Mouse (Mus musculus): ENCODE results near the gene Mxi1.
"Not testable (repeated sequence)": the region's sequence is repeated elsewhere in the genome, so short reads cannot be mapped to it uniquely, and the experiment has no call there.

Gene Mxi1

DNA sequence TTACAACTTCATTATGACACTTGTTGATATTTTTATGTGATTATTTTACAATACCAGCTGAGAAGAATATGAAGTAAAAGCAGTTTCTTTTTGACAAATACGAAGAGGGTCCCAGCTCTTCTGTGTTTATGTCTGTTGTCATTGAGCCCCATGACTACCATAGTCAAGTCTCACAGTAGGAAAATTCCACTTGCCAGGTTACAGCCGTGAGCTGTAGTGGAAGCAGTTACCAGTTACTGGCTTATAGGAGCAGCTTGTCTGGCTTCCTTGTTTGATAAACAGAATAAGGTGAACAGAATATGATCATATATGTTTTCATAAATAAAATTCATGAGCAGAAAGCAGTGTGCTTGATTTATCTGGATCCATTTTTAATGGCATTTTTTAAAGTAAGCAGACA lies 54.2 kb downstream of the Mxi1 start:
- no peak for DNase-seq (ENCODE audit: low read depth, low spot score)

DNA sequence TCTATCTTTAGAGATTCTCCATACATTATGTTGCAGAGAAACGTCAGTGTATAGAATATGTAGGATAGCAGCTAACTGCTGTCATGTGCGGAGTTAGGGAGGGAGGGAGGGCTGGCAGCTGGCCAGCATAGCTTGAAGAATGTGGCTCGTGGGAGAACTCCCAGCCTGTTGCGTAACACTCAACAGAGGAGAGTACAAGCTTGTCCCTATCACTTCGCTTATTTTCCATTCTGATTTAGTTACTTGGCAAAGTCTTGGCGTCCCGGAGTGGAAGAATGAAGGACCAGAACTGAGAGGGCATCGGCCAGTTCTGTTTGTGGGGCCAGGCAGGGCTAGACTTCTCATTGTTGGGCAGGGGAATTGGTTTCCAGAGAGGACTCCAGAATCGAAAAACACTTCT lies 54.6 kb downstream of the Mxi1 start:
- no peak for DNase-seq (ENCODE audit: low read depth, low spot score)

DNA sequence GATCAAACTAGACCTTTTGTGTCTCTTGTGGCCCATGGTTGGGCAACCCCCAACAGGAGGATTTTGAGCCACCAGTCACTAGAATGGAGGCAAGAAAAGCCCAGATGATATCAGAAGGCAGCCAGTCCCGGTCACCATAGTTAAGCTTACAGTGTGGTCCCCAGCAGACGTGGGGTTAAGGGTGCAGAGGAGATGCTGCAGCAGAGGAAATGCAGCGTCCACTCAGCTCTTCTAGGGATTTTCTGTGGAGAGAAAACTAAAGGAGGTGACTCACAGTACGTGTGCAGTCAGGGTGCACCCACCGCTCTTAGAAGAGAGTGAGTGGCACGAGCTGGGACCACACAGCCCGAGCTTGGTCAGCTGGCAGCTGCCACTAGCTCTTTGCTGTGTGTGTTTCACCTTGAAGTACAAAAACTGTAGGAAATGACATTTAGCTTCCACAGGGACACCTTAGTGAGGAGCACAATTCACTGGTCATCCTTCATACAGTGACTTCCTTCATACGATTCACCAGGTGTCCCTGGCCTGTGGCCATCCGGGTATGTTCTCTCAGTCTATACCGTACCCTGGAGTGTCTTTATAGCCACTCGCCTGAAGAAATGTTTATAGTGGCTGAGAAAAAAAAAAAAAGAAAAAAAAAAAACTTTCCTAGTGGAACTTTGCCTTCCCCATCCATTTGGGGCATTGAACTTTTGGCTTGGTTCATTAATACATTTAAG lies 55.9 kb downstream of the Mxi1 start:
- no peak for DNase-seq (ENCODE audit: low read depth, low spot score)

DNA sequence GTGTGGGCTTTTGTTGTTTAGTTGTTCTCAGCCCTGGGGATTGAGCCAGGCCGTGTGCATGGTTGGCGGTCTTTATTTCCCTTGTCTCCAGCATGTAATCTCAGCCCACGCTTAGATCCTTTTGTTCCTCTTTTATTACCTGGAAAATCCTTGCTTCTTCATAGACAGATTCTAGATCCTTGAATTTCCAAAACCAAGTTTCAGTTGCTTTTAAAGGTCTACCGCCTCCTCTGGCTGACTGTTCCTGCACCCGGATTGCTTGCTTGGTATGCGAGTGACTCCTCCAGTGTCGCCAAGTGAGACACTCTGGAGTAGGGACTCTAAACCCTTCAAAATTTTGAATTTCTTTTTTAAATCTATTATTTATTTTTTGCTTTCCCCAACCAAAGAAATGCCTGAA lies 56.6 kb downstream of the Mxi1 start:
- no peak for DNase-seq (ENCODE audit: low read depth, low spot score)

DNA sequence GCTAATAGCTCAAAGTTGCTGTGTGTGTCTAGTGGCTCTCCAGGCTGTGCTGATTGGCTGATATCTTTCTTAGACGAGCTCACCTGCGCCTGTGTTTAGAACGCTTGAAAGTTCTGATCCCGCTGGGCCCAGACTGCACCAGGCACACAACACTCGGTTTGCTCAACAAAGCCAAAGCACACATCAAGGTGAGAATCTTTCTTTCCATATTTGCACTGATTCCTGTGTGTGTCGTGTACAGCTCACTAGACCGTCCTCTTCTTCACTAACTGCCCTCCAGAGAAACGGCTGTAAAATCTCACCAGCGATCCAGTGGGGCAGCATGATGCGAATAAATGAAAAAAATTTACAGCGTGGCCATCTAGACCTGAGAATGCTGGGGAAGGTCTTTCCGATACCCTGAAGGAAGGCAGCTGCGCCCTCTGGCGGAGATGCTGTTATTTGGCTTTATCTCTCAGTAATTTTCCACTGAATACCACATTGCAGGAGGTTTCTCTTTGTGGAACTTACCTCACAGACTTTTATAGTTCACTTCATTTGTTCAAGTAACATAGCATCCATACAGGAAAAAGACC lies 59.2 kb downstream of the Mxi1 start:
- DNase-seq (ENCODE audit: low read depth, low spot score) = peak; percentile 49

DNA sequence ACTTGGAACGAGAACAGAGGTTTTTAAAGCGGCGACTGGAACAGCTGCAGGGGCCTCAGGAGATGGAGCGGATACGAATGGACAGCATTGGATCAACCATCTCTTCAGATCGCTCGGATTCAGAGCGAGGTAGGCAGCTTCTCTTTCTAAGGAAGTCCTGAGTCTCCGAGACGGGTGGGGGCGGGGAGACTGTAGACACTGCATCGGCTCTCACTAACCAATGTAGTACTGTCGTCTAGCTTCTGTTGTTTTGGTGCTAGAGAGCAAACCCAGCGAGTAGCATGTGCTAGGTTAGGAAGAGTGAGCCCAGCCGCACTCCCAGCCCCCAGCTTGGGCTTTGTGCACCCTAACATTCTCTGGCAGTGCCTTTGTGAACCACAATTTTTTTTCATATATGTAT lies 59.9 kb downstream of the Mxi1 start:
- no peak for DNase-seq (ENCODE audit: low read depth, low spot score)

DNA sequence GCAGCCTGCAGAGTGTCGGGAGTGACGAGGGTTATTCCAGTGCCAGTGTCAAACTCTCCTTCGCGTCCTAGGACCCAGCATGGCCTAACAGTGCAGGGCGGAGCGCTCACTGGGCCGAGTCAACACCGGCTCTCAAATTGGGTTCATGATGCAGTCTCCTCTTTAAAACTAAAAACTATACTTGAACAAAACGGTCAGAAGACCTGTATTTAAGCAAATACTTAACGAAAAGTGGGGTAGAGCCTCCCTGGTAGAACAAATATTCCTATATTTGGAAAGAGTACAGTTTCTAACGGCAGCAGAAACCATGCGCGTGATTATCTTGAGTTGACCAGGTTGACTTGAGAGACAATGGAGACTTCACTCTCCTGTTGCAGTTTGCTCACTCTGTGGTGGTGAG lies 61.3 kb downstream of the Mxi1 start, which contains the start of gene Gm10197:
Gene Gm10197, minus strand, starts transcription at position 101 of the 400 bp plus-strand sequence.
- no peak for DNase-seq (ENCODE audit: low read depth, low spot score)

DNA sequence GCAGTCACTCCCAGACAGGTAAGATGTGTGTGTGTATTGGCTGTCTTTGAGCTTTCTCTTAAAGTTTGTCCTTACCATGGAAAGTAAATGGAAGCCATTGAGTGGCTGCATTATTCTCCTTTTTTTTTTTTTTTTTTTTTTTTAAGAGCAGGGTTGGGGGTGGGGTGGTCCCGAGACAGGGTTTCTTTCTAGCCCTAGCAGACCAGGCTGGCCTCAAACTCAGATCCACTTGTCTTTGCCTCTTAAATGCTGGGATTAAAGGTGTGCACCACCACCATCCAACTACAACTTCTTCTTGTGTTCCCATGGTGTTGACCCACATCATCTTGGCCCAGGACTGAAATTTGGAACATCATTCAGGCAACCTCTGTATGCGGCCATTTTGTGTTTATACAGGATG lies 63.3 kb downstream of the Mxi1 start:
- no peak for DNase-seq (ENCODE audit: low read depth, low spot score)

DNA sequence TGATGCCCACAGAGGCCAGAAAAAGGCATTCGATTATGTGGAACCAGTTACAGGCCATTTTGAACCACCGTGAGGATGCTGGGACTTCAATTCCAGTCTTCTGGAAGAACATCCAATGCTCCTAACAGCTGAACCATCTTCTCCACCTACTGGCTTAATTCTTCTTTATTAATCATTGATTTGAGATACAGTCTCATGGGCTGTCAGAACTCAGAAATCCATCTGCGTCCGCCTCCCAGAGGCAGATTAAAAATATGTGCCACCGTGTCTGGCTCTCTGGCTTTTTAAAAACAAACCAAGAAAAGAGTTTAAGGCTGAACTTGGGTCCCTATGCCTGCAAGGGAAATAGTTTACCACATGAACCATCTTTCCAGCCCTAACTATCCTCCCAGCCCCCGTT lies 65.0 kb downstream of the Mxi1 start:
- no peak for DNase-seq (ENCODE audit: low read depth, low spot score)

DNA sequence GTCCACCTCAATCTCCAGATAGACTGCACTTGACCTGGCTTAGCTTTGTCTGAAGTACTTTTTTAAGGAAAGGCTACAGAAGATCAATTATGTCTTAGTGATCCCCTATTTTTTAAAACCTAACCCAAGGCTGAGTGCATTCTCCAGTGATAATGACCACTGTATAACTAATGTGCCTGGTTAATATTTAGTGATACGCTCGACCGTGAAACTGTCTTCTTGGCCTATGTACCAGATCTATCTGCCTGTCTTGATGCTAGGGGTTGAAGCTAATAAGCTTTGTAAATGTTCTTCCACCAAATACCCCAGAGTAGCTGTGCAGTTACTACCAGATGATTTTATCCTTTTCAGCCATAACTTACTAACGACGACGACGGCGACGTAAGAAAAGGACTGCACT lies 65.5 kb downstream of the Mxi1 start:
- no peak for DNase-seq (ENCODE audit: low read depth, low spot score)

DNA sequence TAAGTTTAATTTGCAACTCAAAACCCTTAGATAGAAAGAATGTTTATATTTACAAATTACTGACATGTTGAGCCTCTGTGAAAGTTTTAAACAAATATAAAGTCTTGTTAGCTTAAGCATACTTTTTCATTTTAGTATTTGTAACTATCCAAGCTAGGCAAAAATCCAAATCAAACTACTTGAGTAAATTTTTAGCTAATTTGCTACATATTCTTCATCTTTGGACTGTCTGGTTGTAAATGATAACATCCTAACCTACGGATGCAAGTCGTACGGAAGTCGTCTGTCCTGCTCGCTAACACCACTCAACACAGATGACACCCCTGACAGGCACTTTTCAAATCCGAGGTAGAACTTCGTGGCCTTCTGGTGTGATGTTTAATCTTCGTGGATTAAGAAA lies 67.3 kb downstream of the Mxi1 start:
- DNase-seq (ENCODE audit: low read depth, low spot score) = no peak

DNA sequence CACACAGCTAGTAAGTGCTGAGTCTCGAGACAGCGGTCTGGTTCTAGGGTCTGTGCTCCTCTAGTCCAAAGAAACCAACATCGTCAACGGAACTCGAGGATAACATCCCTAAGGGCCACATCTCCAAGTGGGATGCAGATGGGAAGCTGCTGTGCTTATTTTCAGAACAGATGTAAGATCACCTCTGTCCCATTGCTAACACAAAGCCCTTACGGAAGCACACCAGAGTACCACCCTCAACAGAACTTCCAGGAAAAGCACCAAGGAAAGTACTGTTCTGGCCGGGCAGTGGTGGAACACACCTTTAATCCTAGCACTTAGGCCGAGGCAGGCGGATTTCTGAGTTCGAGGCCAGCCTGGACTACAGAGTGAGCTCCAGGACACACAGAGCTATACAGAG lies 68.1 kb downstream of the Mxi1 start:
- DNase-seq (ENCODE audit: low read depth, low spot score) = no peak

DNA sequence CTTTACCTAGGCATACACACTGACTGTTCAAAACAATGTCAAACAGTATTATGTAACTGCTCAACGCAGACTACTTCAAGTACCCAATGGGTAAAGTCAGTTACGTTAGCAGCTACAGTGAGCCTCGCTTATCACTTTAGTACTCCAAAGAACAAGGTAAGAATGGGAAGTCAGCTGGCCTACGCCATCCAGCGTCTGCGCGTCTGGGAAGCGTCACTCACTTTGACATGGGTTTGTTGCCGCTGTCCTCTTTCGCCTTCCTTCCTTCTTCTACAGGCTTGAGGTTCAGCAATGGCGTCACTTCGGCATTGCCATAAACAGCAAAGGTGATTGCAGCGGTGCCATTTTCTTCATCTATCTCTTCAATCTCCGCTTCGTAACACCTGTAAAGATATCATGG lies 73.0 kb downstream of the Mxi1 start:
- no peak for DNase-seq (ENCODE audit: low read depth, low spot score)

DNA sequence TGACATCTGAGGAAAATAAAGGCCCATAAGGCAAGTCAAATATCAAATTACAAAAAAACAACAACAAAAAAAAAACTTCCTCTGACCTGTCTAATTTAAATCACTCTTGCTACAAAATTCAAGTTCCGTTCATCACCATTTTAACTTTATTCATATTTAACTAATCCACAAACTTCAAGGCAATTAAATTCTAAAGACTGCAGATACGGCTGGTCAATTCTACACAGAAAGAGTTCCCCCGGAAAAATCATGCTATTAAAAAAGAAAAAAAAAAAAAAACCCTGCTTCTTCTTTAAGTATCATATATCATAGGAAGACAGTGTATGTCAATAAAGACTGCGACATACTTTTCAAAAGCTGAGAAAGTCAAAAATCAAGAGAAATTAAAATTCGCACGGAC lies 79.1 kb downstream of the Mxi1 start:
- DNase-seq (ENCODE audit: low read depth, low spot score) = no peak

DNA sequence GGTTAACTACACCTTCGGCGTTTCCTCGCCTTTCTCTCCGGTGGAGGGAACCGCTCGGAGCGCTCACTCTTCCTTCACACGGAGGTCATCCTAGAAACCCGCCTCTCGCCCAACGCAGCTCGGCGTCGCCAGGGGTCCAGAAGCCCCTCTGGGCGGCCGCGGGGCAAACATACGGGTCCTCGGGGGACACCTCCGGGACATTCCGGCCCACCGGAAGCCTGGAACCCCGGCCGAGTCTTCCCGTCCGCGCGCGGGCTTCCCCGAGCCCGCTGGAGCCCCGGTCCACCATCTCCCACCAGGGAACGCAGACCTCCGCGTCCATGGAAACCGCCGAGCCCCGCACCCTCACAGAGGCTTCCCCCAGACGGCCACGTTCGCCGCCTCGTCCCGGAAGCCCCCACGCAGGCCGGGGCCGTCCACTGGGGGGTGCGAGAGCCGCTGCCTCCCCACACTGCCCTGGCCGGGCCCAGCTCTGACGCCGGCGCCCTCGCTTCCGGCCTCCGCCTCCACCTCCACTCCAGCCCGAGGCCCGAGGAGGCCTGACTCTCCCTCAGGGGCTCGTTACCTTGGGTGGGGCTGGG lies 79.6 kb downstream of the Mxi1 start:
- DNase-seq (ENCODE audit: low read depth, low spot score) = no peak

DNA sequence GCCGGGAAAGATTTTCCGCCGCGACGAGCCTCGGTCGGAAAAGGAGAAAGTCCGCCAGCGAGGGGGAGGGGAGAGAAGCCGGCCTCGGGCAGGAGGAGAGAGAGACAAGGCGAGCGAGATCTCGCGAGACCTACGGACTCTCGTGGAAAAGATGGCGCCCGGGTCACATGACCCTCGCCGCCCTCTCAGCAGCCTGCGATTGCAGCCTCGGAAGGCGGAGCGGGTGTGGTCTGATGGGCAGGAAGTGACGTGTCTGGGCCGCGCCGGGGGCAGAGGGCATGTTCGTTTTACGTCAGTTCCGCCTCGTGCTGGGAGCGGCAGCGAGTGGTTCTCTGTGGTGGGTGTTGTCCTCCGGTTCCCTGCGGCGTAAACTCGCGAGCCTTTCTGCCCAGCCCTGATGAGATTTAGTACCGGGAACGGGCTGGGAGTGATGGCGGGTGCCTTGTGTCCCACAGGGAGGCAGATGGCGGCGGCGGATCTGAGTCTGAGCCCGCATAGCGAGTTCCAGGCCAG lies 80.2 kb downstream of the Mxi1 start, which contains the start of gene Smndc1:
Gene Smndc1, minus strand, starts transcription at position 84 of the 513 bp plus-strand sequence.
- DNase-seq (ENCODE audit: low read depth, low spot score) = peak; percentile 99

DNA sequence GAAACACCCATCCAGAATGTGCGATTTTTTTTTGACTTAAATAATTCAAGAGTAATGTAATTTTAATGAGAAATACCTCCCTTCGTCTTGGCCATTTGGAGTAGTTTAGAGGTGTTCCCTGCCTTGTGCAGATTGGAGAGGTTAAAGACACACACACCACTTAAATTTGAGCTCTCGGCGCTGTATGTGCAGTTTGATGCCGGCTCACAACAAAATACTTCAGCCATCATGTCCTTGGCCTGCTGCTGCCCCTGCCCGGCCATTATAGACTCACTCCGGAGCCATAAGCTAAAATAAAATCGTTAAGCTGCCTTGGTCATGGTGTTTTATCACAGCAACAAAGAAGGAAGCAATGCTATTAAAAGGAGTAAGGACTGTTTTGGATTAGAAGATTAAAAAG lies 81.1 kb downstream of the Mxi1 start:
- DNase-seq (ENCODE audit: low read depth, low spot score) = no peak

DNA sequence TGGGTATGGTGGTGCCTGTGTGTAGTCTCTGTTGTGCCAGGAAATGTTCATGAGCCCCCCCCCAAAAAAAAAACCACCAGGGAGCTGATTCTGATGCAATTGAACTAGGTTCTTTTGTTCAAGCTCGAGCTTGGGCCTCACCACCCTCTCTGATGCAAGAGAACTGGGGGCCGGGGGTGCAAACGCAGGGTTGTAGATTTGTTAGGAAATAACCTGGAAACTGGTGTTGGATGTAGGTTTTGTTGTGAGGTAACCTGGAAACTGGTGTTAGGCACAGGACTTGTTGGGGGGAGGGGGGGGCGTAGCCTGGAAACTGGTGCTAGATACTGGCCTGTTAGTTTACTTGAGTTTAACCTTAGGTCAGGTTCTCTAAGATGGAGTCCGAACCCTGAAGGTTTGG lies 81.5 kb downstream of the Mxi1 start:
- no peak for DNase-seq (ENCODE audit: low read depth, low spot score)

DNA sequence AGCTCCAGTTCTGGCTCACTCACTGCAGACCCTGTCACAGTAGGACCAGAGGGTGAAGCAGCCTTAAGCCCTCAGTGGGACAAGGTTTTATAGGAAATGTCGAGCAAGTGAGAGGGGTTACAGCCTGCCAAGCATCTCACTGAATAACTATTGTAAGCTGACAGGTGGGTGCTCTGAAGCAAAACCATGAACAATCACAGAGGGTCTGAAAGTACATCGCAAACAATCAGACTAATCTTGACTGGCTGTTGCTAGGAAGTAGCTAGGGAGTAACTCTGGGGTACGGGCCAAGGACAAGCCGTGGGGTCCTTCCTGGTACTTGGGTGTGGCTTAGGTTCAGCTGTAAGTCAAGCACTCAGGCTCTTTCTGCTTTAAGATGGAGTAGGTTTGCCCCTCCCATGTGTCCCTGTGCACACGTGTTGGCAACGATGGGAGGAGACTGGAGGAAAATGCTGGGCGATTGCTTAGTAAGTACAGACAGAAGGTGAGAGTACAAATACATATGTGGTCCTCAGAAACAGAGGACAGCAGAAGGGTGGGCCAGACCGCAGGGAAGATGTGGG lies 82.5 kb downstream of the Mxi1 start:
- no peak for DNase-seq (ENCODE audit: low read depth, low spot score)

DNA sequence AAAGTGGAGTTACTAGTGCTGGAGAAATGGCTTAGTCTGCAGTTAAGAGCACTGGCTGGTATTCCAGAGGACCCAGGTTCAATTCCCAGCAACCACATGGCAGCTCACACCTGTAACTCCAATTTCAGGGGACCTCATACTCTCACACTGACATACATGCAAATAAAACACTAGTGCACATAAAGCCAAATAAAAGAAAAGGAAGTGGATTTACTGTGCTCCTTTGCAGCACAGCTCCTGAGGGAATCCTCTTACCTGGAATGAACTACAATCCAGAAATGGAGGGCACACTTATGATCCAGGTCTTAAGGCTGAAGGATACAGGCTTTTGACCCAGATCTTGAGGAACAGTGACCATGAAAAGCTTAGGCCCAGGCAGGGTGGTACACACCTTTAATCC lies 83.3 kb downstream of the Mxi1 start:
- no peak for DNase-seq (ENCODE audit: low read depth, low spot score)

DNA sequence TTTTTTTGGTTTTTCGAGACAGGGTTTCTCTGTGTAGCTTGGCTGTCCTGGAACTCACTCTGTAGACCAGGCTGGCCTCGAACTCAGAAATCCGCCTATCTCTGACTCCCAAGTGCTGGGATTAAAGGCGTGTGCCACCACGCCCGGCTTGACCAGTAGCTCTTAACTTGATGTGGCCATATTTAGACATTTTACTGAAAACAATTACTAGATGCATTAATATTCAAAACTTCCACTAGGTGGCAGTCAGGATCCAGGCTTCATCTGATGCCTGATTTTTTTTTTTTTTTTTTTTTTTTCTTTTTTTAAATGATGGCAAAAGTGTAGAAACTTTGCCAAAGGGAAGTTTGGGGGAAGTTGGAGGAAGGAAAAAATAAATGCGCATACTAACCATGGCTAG lies 84.2 kb downstream of the Mxi1 start:
- DNase-seq (ENCODE audit: low read depth, low spot score) = peak; percentile 25

DNA sequence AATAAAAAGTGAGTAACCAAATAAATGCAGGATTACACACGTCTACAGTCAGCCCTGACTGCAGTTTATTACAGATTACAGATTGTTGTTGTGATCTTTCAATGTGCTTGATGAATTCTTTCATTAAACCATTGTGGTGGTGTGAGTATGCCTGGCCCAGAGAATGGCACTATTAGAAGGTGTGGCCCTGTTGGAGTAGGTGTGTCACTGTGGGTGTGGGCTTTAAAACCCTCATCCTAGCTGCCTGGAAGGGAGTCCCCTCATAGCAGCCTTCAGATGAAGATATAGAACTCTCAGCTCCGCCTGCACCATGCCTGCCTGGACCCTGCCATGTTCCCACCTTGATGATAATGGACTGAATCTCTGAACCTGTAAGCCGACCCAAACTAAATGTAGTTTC lies 84.6 kb downstream of the Mxi1 start:
- not testable (repeated sequence) for DNase-seq (ENCODE audit: low read depth, low spot score)

DNA sequence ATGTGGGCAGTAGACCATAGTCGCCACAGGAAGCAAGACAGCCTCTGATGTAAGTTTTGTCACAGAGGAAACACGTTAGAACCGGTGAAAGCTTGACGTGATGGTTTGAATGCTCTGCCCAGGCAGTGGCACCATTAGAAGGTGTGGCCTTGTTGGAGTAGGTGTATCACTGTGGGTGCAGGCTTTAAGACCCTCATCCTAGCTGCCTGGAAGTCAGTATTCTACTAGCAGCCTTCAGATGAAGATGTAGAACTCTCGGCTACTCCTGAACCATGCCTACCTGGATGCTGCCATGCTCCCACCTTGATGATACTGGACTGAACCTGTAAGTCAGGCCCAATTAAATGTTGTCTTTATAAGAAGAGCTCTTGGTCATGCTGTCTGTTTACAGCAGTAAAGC lies 85.5 kb downstream of the Mxi1 start:
- not testable (repeated sequence) for DNase-seq (ENCODE audit: low read depth, low spot score)

Data from retina, adult 2 months (tissue).